Mouse (Mus musculus) fibroblast of lung, adult 2 months (primary cell): ENCODE data around the gene Reep1.

Experiments
- DNase-seq: peaks from one replicate; pipeline ENCODE4 v3.0.0-alpha.2; 2011; ENCODE audit warnings: low read depth

Reep1 gene

DNA sequence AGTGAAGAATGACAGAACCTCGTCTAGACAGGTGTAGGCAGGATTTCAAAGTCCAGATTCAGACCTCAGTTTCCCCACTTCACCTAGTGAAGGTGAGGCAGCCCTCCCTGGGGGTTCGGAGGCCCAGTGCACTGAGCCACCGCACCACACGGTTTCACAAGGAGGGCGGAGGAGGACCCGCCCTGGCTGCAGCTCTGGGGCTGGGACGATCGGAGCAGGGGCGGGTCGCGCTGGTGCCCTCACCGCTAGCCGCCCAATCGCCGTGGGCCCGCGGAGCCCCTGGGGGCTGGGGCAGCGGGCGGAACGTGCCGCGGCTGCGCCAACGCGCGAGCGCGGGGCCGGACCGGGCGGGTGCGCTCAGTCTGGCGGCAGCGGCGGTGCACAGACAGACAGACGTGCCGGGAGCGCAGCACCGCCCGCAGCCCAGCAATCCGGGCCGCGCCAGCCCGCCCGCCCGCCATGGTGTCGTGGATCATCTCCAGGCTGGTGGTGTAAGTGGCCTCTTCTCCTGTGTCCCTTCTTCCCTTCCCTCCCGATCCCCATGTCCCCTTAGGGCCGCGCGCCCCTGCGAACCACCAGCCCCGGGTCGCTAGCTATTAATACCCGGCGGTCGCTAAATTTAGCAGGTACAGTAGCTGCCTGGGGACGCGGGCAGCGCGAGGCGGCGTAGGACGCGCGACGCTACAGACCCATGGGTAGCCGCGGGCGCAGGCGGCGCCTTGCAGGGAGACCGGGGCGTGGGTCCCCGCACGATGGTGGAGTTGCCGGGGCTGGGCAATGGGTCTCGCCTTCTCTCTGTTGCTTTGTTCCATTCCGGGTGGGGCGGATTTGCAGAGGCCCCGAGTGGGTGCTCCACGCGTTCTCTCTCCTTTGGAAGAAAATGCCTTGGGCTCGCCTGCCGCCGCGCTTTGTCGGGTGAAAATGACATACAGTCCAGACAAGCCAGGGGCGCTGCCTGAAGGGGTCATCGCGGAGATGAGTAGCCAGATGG lies at the start of gene Reep1:
TSS of gene Reep1 (plus strand) at position 51 of the 991 bp plus-strand sequence.
- no peak for DNase-seq

- DNase-seq: no peak
Observed at GRCm38 (mm10) chr6:71658290-71658689, 49.1 kb upstream of the Reep1 start.

GRCm38 (mm10) chr6:71664511-71664910 lies 42.9 kb upstream of the Reep1 start:
- no peak for DNase-seq

DNA sequence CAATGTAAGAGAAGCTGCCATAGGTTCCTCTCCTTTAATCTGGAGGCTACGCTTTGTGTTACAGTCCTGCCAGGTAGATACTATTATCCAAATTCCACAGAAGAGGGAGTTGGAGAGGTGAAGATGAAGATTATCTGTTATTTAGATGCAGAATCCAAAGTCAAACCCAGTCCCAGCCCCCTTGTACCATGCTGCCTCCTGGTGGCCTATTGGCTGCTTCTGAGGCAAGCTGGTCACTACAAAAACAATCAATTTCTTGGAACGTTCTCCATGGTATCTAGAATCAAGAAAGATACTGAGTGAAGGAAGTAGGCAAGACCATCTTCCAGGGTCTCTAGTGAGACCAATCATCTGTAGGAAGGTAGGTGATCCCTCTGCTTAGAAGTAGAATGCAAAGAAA lies 34.2 kb upstream of the Reep1 start:
- DNase-seq: no peak

DNA sequence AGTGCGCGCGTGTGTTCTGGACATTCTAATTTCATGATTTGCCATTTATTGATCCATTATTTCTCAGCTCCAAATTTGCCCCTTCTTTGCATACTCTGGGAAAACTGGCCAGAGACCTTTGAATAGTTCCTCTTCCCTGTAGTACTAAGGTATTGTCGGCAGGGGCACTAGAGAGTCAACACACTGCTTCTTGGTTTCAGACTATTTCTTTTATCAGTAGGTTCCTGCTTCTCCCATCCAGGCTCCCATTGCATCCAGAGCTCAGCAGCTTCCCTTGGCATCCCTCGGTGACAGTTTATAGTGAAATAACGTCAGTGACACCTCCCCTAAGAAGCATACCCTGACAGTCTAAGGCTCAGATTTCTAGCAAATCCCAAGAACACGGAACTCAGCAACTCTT lies 28.5 kb upstream of the Reep1 start:
- no peak for DNase-seq

- DNase-seq: no peak
Observed at GRCm38 (mm10) chr6:71695150-71695549, 12.2 kb upstream of the Reep1 start.

DNA sequence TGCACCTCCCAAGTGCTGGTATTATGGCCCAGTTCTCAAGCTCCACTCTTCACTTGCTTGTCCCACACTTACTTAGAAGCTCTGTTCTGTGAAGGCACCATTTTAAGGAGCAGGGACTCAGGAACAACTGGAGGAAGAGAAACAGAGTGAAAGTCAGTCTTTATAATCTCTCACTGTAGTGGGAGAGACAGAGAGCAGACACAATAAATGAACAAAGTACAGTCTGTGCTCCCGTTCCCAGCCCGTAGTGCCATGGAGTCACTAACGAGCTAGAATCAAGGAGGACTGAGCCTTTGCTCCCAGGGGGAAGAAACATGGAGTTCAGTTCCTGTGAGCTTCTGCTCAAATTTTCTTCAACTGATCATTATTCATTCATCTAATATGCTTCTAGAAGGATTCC lies 11.8 kb upstream of the Reep1 start:
- no peak for DNase-seq

- DNase-seq: no peak
Observed at GRCm38 (mm10) chr6:71706871-71707270, 490 bp upstream of the Reep1 start.

DNA sequence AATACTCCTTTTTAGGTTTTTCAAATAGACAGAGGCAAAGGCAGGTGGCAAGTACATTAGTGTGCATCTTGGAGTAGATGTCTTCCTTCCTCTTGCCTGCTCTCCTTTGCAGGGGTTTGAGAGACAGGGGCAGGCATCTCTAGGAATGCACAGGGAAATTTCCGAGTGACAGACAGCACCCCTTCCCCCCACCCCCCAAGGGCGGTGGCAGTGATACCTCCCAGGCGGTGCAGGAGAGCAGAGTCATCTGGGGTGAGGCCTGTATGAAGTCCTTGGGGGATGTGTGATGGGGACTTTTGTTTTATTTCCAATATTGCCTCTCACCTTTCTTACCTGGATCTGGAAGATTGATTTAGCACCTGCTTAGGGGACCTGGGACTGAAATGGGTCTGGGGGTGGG lies 1.2 kb downstream of the Reep1 start:
- no peak for DNase-seq

- DNase-seq: no peak
Observed at GRCm38 (mm10) chr6:71710323-71710722, 3.0 kb downstream of the Reep1 start.

DNA sequence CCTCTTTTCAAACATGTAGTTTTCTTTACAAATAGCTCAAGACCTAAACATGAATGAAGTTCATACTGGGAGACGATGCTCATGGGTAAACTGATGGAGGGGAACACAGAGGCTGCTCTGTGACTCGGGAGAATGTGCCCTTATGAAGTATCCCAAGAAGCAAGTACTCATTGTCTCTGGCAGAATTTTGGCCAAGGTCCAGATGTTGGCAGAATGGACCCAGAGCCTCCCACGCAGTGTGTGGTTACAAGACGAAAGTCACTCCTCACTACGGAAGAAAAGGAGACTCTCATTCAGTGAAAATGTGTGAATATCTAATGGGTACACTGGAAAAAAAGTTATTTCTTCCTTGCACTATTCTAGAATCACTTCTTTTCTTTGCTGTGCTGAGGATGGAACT lies 3.8 kb downstream of the Reep1 start:
- no peak for DNase-seq

GRCm38 (mm10) chr6:71713532-71713931 lies 6.2 kb downstream of the Reep1 start:
- DNase-seq: no peak

GRCm38 (mm10) chr6:71715006-71715405 lies 7.6 kb downstream of the Reep1 start:
- DNase-seq: no peak

DNA sequence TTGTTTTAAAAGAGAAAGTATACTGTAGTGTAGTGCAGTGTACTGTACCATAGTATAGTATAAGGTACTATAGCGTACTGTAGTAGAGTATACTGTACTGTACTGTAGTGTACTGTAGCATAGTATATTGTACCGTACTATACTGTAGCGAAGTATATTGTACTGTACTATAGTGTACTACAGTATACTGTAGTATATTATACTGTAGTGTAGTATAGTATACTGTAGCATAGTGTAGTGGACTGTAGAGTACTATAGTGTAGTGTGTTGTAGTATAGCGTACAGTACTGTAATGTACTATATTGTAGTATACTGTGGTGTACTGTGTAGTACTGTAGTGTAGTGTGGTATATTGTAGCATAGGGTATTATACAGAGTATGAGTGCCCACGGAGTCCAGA lies 9.1 kb downstream of the Reep1 start:
- no peak for DNase-seq

DNA sequence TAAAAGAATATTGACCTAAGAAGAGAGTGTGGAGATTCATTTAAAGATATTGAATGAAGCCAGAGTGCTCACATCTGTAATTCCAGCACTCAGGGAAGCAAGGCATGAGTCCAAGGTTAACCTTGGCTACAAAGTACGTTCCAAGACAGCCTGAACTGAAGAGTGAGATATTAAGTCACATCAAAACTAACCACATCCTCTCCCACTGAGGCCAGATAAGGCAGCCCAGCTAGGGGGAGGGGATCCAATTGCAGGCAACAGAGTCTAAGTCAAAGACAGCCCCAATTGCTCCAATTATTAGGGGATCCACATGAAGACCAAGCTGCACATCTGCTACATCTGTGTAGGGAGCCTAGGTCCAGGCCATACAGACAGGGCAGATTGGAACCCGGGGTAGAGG lies 11.0 kb downstream of the Reep1 start:
- DNase-seq: no peak

- no peak for DNase-seq
Observed at GRCm38 (mm10) chr6:71719302-71719701, 11.9 kb downstream of the Reep1 start.

GRCm38 (mm10) chr6:71722988-71723387 lies 15.6 kb downstream of the Reep1 start:
- no peak for DNase-seq

DNA sequence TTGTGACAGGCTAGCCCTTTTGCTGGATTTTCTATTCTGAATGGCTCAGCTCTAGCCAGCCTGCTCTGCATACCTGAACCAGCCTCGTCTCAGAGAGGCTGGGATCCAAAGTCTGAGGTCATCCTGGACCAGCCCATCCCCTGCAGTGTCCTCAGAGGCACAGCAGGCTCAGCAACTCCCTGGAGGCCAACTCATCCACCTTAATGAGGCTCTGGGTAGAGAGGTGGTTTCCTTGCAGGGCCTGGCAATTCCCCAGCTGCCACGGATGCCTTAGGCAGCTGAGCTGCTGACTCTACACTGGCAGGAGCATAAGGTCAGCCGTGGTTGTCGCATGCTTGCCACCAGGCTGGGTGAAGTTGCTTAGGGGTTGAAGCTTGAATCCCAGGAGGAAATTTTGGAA lies 16.2 kb downstream of the Reep1 start:
- no peak for DNase-seq

DNA sequence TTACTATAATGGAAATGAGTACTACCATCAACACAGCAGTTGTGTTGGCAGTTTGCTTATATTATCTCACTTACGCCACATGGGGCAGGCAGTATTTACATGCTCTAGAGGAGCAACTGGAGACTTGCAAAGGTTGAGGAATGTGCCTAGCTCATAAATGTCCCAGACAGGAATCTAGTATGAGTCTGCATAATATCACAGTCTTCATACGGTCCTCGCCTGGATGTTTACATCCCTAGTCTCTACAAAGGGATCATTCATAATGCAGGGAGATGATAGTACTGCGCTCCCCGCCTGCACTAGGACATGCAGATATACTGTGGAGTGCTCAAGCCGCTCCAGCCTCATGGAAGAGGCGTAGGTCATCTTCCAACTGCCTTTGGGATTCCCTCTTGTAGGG lies 19.3 kb downstream of the Reep1 start:
- no peak for DNase-seq

DNA sequence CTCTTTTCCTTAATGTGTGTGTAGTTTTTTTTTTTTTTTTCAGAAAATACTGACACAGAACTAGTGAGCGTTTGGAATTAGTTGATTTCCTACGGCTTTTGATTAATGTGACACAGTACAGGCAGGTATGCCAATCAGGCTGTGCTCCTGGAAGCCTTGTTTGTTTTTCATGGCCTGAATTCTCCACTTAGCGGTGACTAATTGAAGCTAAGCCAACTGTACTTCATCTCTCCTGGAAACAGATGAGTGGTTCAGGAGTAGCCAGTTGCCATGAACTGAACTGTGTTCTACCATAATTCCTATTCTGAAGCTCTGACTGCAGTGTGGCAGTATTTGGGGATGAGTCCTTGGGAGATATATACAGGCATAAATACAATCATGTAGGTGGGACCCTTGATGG lies 20.9 kb downstream of the Reep1 start:
- DNase-seq: peak; percentile 40

DNA sequence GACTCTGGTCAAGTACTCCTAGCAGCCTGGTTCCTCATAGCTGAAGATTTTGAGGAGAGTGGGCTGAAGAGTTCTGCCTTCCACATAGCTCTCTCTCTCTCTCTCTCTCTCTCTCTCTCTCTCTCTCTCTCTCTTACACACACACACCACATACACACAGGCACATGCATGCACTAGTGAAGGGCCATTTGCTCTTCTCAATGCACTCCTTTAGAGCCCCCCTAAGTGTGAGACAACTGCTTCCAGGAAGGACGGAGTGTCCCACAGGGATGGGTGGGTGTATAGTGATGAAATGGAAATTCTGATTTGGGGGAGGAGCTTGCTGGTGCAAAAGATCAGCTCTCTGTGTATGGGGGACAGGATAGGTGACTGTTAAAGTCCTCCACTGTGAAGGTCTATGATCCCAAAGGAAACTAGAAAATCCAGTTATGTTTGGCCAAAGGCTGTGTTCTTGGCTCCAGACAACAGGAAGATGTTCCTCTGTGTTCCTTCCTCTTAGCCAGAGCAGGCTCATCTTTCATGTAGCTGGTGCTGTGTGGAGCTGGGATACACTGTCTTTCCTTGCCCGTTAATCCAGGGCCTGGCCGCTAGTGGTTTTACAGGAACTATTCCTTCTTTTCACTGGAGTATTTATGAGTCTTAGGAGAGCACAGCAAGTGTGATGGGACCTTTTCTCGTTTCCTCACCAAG lies 27.7 kb downstream of the Reep1 start:
- DNase-seq: no peak

- DNase-seq: no peak
Observed at GRCm38 (mm10) chr6:71735600-71736010, 28.2 kb downstream of the Reep1 start.

GRCm38 (mm10) chr6:71736101-71736500 lies 28.7 kb downstream of the Reep1 start:
- no peak for DNase-seq
